Mouse (Mus musculus) heart, embryonic 13.5 days (tissue): ENCODE results near the gene Vamp2. TPM values are rescaled to one million over a fixed set of nuclear protein-coding genes. Genes with fewer than 3 reads are reported as not detected.

ENCODE experiments used
- ATAC-seq: fragments of 200-750 bp; cut with Nextera tagmentation; 2 replicates; pipeline ENCODE4 v1.8.0; 2017; ENCODE audit warnings: moderate TSS enrichment; ENCODE audit not compliant: insufficient number of reproducible peaks, low FRiP score, low TSS enrichment; ENCODE audit errors: extremely low read depth
- H3K27ac ChIP-seq: fragments of 300-500 bp; sonication (generic); replicated peaks from 2 replicates; pipeline ENCODE4 v1.5.1; 2015; ENCODE audit warnings: moderate library complexity, mild to moderate bottlenecking, inconsistent platforms
- H3K27me3 ChIP-seq: fragments of 300-500 bp; sonication (generic); replicated peaks from 2 replicates; pipeline ENCODE4 v1.6.1; 2015; ENCODE audit warnings: mild to moderate bottlenecking, inconsistent platforms
- H3K36me3 ChIP-seq: fragments of 300-500 bp; sonication (generic); 2 replicates; pipeline ENCODE4 v1.6.1; 2015; ENCODE audit warnings: mild to moderate bottlenecking, inconsistent platforms
- H3K4me1 ChIP-seq: fragments of 300-500 bp; sonication (generic); 2 replicates; pipeline ENCODE4 v1.6.1; 2015; ENCODE audit warnings: inconsistent platforms
- H3K4me2 ChIP-seq: fragments of 300-500 bp; sonication (generic); 2 replicates; pipeline ENCODE4 v1.6.1; 2015; ENCODE audit warnings: inconsistent platforms, mild to moderate bottlenecking, moderate library complexity
- H3K4me3 ChIP-seq: fragments of 300-500 bp; sonication (generic); 2 replicates; pipeline ENCODE4 v1.5.1; 2015; ENCODE audit warnings: moderate library complexity, mild to moderate bottlenecking, inconsistent platforms
- H3K9ac ChIP-seq: fragments of 300-500 bp; sonication (generic); 2 replicates; pipeline ENCODE4 v1.6.1; 2015; ENCODE audit warnings: inconsistent platforms, mild to moderate bottlenecking, moderate library complexity
- H3K9me3 ChIP-seq: fragments of 300-500 bp; sonication (generic); 2 replicates; pipeline ENCODE4 v1.6.1; 2016; ENCODE audit warnings: inconsistent platforms
- WGBS: fragments of 180-500 bp; shearing (Covaris S2); methylation state at CpG from one replicate; pipeline ENCODE4 v1.1.7; 2015; ENCODE audit warnings: mixed read lengths; 5-methylcytosine and 5-hydroxymethylcytosine counted together
- polyA plus RNA-seq: library from polyadenylated mRNA; unstranded; fragments of >200 nt; fragmentation: Nextera tagmentation; extraction: Ambion mirVana; gene quantifications from 2 replicates; pipeline ENCODE4 v1.2.1, GENCODE M21; 2015

Gene Vamp2
- polyA plus RNA-seq, 1 experiment from 2014 or later = 82.1 TPM

- Histone ChIP-seq H3K27me3 (no peaks in the 10 kb centered on the region), H3K9ac (peak overlapping the region; percentile 81), H3K9me3 (no peaks in the 10 kb centered on the region), H3K4me1 (peaks cover 45% of the 10 kb centered on the region), H3K4me3 (peak overlapping the region; percentile 53), H3K36me3 (no peaks in the 10 kb centered on the region), H3K27ac (peak overlapping the region; percentile 88), H3K4me2 (peak overlapping the region; percentile 87)
- no peak for ATAC-seq
- 3% methylated on average over 27 of the region's 29 CpGs for WGBS
Observed at GRCm38 (mm10) chr11:69066163-69066861, 22.0 kb upstream of the Vamp2 start.

- Histone ChIP-seq H3K4me2 (peak overlapping the region; percentile 87), H3K9ac (peak overlapping the region; percentile 81), H3K9me3 (no peaks in the 10 kb centered on the region), H3K27me3 (no peaks in the 10 kb centered on the region), H3K27ac (peak overlapping the region; percentile 88), H3K4me3 (peak overlapping the region; percentile 53), H3K36me3 (no peaks in the 10 kb centered on the region), H3K4me1 (peaks cover 45% of the 10 kb centered on the region)
- 8% methylated on average over 8 of the region's 8 CpGs for WGBS
- no peak for ATAC-seq
Observed at GRCm38 (mm10) chr11:69066956-69067355, 21.3 kb upstream of the Vamp2 start.

- no peak for ATAC-seq
- H3K27me3 ChIP-seq = no peaks in the 10 kb centered on the region
- 11% methylated on average over 6 of the region's 6 CpGs for WGBS
- peak overlapping the region; percentile 87 for H3K4me2 ChIP-seq
- H3K9ac ChIP-seq = peak overlapping the region; percentile 65
- H3K36me3 ChIP-seq = no peaks in the 10 kb centered on the region
- 0 out of 2 replicates have a peak overlapping the region, but pooled peaks have one; percentile 53 for H3K4me3 ChIP-seq
- H3K9me3 ChIP-seq = no peaks in the 10 kb centered on the region
- H3K27ac ChIP-seq = peak overlapping the region; percentile 88
- H3K4me1 ChIP-seq = peaks cover 51% of the 10 kb centered on the region
Observed at GRCm38 (mm10) chr11:69067601-69068000, 20.7 kb upstream of the Vamp2 start.

GRCm38 (mm10) chr11:69070093-69070492 lies 18.2 kb upstream of the Vamp2 start:
- peak overlapping the region; percentile 69 for H3K4me3 ChIP-seq
- ATAC-seq = no peak
- 2% methylated on average over 13 of the region's 13 CpGs for WGBS
- H3K27me3 ChIP-seq = no peaks in the 10 kb centered on the region
- H3K36me3 ChIP-seq = no peaks in the 10 kb centered on the region
- H3K4me1 ChIP-seq = peaks cover 56% of the 10 kb centered on the region
- H3K9ac ChIP-seq = peak overlapping the region; percentile 92
- H3K9me3 ChIP-seq = no peaks in the 10 kb centered on the region
- H3K27ac ChIP-seq = peak overlapping the region; percentile 92
- H3K4me2 ChIP-seq = peak overlapping the region; percentile 81

- Histone ChIP-seq H3K27me3 (no peaks in the 10 kb centered on the region), H3K9me3 (no peaks in the 10 kb centered on the region), H3K4me1 (peaks cover 56% of the 10 kb centered on the region), H3K4me3 (peak within 1 kb of the TSS; percentile 69), H3K27ac (peak within 1 kb of the TSS; percentile 92), H3K9ac (peak within 1 kb of the TSS; percentile 92), H3K4me2 (peak within 1 kb of the TSS; percentile 81), H3K36me3 (no peaks in the 10 kb centered on the region)
- peak; percentile 80 for ATAC-seq
- WGBS = under 1% methylated on average over 47 of the region's 47 CpGs
Observed at GRCm38 (mm10) chr11:69070590-69071222, 17.6 kb upstream of the Vamp2 start, which contains the start of gene Tmem107. Gene Tmem107 (plus strand): TSS chr11:69070806.

- Histone ChIP-seq H3K36me3 (no peaks in the 10 kb centered on the region), H3K4me1 (peaks cover 51% of the 10 kb centered on the region), H3K9me3 (no peaks in the 10 kb centered on the region), H3K9ac (peak overlapping the region; percentile 92), H3K27me3 (no peaks in the 10 kb centered on the region), H3K4me2 (peak overlapping the region; percentile 81), H3K4me3 (peak overlapping the region; percentile 69), H3K27ac (peak overlapping the region; percentile 92)
- WGBS = 28% methylated on average over 9 of the region's 9 CpGs
- no peak for ATAC-seq
Observed at GRCm38 (mm10) chr11:69071262-69071661, 17.0 kb upstream of the Vamp2 start.

- no peaks in the 10 kb centered on the region for H3K27me3 ChIP-seq
- H3K4me3 ChIP-seq = peak overlapping the region; percentile 44
- peak overlapping the region; percentile 69 for H3K4me2 ChIP-seq
- peaks cover 43% of the 10 kb centered on the region for H3K4me1 ChIP-seq
- no peaks in the 10 kb centered on the region for H3K9me3 ChIP-seq
- WGBS = 79% methylated on average over 11 of the region's 11 CpGs
- peak overlapping the region; percentile 84 for H3K27ac ChIP-seq
- no peaks in the 10 kb centered on the region for H3K36me3 ChIP-seq
- H3K9ac ChIP-seq = peak overlapping the region; percentile 83
- ATAC-seq = no peak
Observed at GRCm38 (mm10) chr11:69072234-69072633, 16.1 kb upstream of the Vamp2 start.

GRCm38 (mm10) chr11:69072666-69073064 lies 15.6 kb upstream of the Vamp2 start:
- no peak for ATAC-seq
- H3K4me3 ChIP-seq = peak overlapping the region; percentile 44
- H3K9ac ChIP-seq = peak overlapping the region; percentile 83
- H3K27ac ChIP-seq = peak overlapping the region; percentile 84
- H3K9me3 ChIP-seq = no peaks in the 10 kb centered on the region
- peaks cover 38% of the 10 kb centered on the region for H3K4me1 ChIP-seq
- H3K4me2 ChIP-seq = peak overlapping the region; percentile 69
- no peaks in the 10 kb centered on the region for H3K27me3 ChIP-seq
- no peaks in the 10 kb centered on the region for H3K36me3 ChIP-seq
- WGBS = 14% methylated on average over 9 of the region's 9 CpGs

- Histone ChIP-seq H3K9me3 (no peaks in the 10 kb centered on the region), H3K27ac (peak overlapping the region; percentile 84), H3K36me3 (no peaks in the 10 kb centered on the region), H3K4me2 (peak overlapping the region; percentile 69), H3K4me1 (peaks cover 36% of the 10 kb centered on the region), H3K4me3 (peak overlapping the region; percentile 44), H3K9ac (peak overlapping the region; percentile 83), H3K27me3 (no peaks in the 10 kb centered on the region)
- WGBS = under 1% methylated on average over 14 of the region's 14 CpGs
- peak; percentile 30; the same call in 1 of the 2 replicates for ATAC-seq
Observed at GRCm38 (mm10) chr11:69073065-69073888, 15.0 kb upstream of the Vamp2 start.

GRCm38 (mm10) chr11:69073951-69074775 lies 14.1 kb upstream of the Vamp2 start:
- Histone ChIP-seq H3K4me2 (peak overlapping the region; percentile 69; the same call in 1 of the 2 replicates), H3K4me3 (no peak overlapping the region), H3K9ac (peak overlapping the region; percentile 83), H3K27ac (peak overlapping the region; percentile 84), H3K27me3 (no peaks in the 10 kb centered on the region), H3K4me1 (peaks cover 36% of the 10 kb centered on the region), H3K9me3 (no peaks in the 10 kb centered on the region), H3K36me3 (no peaks in the 10 kb centered on the region)
- no peak for ATAC-seq
- 42% methylated on average over 6 of the region's 6 CpGs for WGBS
